Mouse (Mus musculus): Measurements from ENCODE around the gene Gm10964.

Gm10964 gene

GRCm38 (mm10) chr3:103734696-103735519, 4.3 kb upstream of the Gm10964 start:
- DNase-seq (ENCODE audit: low read depth, low spot score): no peak

- no peak for DNase-seq (ENCODE audit: low read depth, low spot score)
Observed at GRCm38 (mm10) chr3:103735776-103736600, 3.2 kb upstream of the Gm10964 start.

GRCm38 (mm10) chr3:103737061-103737754, 2.0 kb upstream of the Gm10964 start:
- no peak for DNase-seq (ENCODE audit: low read depth, low spot score)

GRCm38 (mm10) chr3:103737778-103738571, 1.2 kb upstream of the Gm10964 start, which contains the start of gene Olfml3:
Olfml3 (minus strand) TSS chr3:103738001.
- DNase-seq (ENCODE audit: low read depth, low spot score): peak; percentile 25

GRCm38 (mm10) chr3:103740342-103740741, 1.2 kb downstream of the Gm10964 start:
- no peak for DNase-seq (ENCODE audit: low read depth, low spot score)

GRCm38 (mm10) chr3:103743208-103743607, 4.0 kb downstream of the Gm10964 start:
- no peak for DNase-seq (ENCODE audit: low read depth, low spot score)

GRCm38 (mm10) chr3:103745001-103745770, 6.0 kb downstream of the Gm10964 start:
- no peak for DNase-seq (ENCODE audit: low read depth, low spot score)

GRCm38 (mm10) chr3:103746711-103747110, 7.5 kb downstream of the Gm10964 start:
- no peak for DNase-seq (ENCODE audit: low read depth, low spot score)

GRCm38 (mm10) chr3:103751558-103751957, 12.4 kb downstream of the Gm10964 start:
- no peak for DNase-seq (ENCODE audit: low read depth, low spot score)

- DNase-seq (ENCODE audit: low read depth, low spot score): no peak
Observed at GRCm38 (mm10) chr3:103755351-103755750, 16.2 kb downstream of the Gm10964 start.

- DNase-seq (ENCODE audit: low read depth, low spot score): no peak
Observed at GRCm38 (mm10) chr3:103756920-103757319, 17.8 kb downstream of the Gm10964 start.

GRCm38 (mm10) chr3:103758456-103758855, 19.3 kb downstream of the Gm10964 start:
- DNase-seq (ENCODE audit: low read depth, low spot score): no peak

- DNase-seq (ENCODE audit: low read depth, low spot score): no peak
Observed at GRCm38 (mm10) chr3:103759261-103759970, 20.2 kb downstream of the Gm10964 start.

- no peak for DNase-seq (ENCODE audit: low read depth, low spot score)
Observed at GRCm38 (mm10) chr3:103766789-103767188, 27.6 kb downstream of the Gm10964 start.

GRCm38 (mm10) chr3:103771531-103772130, 32.5 kb downstream of the Gm10964 start:
- DNase-seq (ENCODE audit: low read depth, low spot score): no peak

- no peak for DNase-seq (ENCODE audit: low read depth, low spot score)
Observed at GRCm38 (mm10) chr3:103772846-103773245, 33.7 kb downstream of the Gm10964 start.

GRCm38 (mm10) chr3:103773508-103773907, 34.3 kb downstream of the Gm10964 start:
- DNase-seq (ENCODE audit: low read depth, low spot score): no peak

- DNase-seq (ENCODE audit: low read depth, low spot score): no peak
Observed at GRCm38 (mm10) chr3:103774009-103774408, 34.8 kb downstream of the Gm10964 start.

- DNase-seq (ENCODE audit: low read depth, low spot score): no peak
Observed at GRCm38 (mm10) chr3:103777940-103778339, 38.8 kb downstream of the Gm10964 start.

Data from c-Kit-negative CD71-positive TER-119-positive erythroid progenitor cells, embryonic 14.5 days (primary cell).